Mouse (Mus musculus): Measurements from ENCODE around the gene Als2cr12.
"Not testable (repeated sequence)": the region's sequence is repeated elsewhere in the genome, so short reads cannot be mapped to it uniquely, and the experiment has no call there.

The Als2cr12 gene

DNA sequence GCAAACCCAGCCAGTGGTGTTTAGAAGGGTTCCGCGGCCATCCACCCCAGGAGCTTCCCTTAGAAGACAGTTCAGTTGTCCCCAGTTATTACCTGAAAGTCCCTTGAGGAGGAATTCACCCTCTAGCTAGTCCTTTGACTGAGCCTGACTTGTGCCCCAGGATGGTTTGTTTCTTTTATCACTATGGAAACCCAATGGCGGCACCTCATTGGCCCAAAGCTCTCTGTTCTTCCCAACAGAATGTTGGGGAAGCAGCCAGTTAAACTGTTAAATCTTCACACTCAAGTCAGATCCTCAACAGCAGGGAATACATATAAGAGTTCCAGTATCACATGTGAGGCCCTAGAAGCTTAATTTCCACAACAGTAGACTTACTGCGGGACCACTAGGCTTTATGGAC lies at the start of gene Als2cr12:
Gene Als2cr12 (minus strand): TSS at position 180 of the 400 bp plus-strand sequence.
- not testable (repeated sequence) for DNase-seq (ENCODE audit: low spot score)

DNA sequence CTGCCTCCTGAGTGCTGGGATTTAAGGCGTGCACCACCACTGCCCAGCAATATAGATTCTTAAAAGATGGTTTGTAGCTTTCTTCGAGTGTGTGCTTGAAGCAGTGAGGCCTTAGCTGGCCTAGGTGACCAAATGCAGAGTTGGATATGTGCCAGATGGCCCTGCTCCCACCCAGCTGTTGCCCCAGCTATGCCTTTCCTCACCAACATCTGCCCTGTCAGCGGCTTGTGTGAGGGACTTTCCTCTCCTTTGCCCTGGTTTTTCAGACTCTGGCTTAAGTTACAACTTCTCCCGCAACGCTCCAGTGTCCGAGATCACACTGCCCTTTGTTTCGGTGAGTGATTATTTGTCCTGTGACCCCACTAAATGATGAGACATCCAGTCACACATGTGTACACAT lies 48.9 kb upstream of the Als2cr12 start:
- no peak for DNase-seq (ENCODE audit: low spot score)

DNA sequence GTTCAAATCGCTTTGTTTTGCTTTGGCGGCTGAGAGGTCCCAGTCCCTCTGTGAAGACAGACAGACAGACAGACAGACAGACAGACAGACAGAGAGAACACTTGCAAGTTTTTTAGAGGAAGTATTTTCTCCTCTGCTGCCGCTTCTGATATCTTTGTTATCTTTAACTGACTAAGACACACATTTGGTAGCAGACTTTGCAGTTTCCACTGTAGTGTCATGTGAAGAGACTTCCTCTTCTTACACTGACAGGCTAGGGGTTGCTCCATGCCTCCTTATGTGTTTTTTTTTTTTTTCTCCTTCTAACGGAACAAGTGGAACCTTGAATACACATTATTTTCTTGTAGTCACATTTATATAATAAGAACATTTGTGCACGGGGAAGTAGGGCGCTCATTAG lies 47.5 kb upstream of the Als2cr12 start:
- no peak for DNase-seq (ENCODE audit: low spot score)

DNA sequence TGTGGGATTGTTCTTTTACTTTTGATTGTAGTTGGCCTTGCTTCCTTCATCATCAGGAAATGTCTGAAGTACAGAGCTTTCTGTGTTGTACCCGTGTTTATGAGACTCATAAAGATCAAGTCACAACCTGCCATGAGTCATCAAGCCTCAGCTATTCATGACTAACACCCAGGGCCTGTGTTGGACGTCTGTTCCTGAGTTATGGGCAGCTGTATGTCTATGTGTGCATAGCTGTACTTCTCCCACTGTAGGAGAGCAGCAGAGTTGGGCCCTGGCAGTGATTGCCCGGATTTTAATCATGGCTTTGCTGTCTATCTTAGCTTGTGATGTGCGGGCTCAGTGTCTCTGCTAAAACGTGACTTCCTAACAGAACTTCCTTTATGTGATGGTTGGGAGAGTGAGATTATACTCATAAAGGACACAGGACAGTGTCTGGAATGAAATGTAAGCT lies 46.8 kb upstream of the Als2cr12 start:
- DNase-seq (ENCODE audit: low spot score), result no peak

DNA sequence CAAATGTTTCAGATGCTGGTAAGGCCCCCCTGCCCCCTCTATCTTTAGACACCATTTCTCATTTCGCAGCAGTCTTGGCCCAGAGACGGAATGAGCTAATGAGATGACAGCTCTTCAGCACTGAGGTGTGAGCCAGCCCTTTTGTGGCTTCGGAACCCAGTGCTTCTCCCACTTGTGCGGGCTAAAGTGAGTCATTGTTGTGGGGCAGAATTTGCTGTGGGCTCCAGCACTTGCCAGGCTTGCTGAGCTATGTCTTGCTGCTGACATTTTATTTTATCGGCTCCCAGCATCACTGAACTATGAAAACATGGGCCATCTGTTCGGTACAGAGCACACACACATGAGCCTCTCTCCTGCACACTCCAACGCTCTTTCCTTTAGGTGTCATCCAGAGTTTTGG lies 43.7 kb upstream of the Als2cr12 start:
- DNase-seq (ENCODE audit: low spot score), result peak; percentile 59

DNA sequence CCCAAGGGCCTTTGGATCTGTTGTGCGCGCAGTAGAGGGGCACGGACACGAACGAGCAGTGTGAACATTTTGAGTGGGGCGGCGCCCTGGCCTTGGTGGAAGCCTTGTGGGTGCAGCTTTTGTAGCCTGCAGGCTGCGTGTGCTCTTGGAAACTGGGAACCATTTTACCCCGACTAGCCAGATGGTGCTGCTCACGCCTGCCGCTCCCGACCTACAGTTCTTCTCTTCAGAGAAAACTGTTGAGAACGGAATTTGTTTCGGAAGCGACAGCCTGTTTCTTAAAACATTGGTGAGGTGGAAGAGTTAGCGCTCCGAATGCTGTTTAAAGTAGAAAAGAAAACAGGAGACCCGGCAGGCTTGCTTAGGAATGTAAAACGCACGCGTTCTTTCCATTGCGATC lies 41.2 kb upstream of the Als2cr12 start:
- DNase-seq (ENCODE audit: low spot score), result peak; percentile 42

DNA sequence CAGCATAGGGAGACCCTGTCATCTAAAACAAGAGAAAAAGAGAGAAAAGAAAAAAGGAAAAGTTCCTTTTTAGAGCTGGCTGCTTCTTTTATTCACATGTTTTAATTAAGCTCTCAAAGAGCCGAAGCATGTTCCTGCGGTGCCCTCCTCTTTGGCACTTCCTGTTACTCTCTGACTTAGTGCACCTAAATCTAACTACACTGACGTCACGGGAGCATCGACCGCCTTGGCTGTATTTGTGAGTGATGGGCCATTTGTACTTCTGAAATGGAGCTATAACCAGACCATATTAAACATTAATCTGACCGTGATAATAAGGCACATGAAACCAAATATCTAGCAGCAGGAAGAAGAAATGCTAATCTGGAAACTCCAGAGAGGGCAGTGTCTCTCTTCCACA lies 40.2 kb upstream of the Als2cr12 start:
- DNase-seq (ENCODE audit: low spot score), result no peak

DNA sequence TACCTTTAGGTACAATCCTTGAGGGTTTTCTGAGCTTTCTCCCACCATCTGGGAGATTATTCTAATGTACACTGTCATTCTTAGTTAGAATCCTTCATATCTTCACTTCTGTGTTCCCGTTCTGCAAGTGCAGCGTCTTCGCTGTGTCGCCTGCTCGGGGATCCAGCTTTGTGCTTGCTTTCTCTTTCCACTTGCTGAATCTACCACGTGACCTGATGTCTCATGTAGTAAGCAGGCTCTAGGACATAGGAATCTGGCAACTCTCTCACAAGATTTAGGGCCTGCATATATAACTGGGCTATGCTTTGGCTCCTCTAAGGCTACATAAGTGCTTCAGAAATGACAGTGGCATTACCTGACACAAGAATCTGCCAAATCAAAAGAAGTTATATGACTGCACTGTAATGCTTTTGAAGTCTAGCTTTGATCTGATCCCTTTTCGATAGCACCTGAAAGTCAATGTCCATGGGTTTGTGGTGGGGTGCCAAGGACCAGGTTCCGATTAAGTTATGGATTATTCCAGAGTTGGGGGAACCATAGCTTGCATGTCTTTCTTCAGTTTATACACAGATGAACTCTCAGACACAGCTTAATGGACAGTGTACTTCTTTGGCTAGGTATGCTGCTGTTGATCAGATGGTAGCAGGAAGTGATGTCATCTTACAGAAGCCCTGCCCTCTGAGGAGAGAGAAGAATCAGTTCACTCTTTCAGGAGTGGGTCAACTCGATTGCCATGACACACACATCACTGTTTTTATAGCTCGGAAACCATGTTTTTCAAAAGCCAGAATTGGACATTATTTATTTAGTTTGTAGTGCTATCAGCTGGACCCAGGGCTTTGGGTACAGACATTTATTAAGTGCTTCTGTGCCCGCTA lies 38.5 kb upstream of the Als2cr12 start:
- no peak for DNase-seq (ENCODE audit: low spot score)

DNA sequence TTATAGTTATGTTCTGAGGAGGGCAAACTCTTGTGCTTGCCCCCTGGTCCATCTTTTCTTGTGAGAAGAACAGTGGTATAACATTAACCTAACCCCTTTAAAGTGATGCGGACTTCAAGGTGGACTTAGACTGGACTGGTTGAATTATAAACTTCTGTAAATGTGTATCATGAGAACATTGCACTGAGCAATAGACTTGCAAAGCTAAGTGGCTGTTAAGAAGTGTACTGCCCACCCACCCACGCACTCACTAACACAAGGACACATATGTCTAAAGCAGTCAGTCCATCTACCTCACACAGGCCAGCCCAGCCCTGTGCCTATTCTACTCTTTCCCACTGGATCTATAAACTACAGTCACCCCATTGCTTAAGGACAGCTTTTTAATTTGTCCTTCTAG lies 37.8 kb upstream of the Als2cr12 start:
- no peak for DNase-seq (ENCODE audit: low spot score)

DNA sequence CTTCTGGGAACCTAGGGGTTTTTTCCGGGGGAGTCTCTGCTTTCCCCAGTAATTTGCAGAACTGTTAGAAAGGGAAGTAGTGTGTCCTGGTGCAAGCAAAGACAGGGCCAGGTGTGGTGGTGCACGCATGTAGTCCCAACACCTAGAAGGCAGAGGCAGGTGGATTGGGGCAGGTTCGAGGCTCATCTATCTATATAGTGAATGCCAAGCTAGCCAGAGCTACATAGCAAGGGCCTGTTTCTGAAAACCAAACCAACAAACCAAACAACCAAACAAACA lies 32.7 kb upstream of the Als2cr12 start:
- DNase-seq (ENCODE audit: low spot score), result no peak

DNA sequence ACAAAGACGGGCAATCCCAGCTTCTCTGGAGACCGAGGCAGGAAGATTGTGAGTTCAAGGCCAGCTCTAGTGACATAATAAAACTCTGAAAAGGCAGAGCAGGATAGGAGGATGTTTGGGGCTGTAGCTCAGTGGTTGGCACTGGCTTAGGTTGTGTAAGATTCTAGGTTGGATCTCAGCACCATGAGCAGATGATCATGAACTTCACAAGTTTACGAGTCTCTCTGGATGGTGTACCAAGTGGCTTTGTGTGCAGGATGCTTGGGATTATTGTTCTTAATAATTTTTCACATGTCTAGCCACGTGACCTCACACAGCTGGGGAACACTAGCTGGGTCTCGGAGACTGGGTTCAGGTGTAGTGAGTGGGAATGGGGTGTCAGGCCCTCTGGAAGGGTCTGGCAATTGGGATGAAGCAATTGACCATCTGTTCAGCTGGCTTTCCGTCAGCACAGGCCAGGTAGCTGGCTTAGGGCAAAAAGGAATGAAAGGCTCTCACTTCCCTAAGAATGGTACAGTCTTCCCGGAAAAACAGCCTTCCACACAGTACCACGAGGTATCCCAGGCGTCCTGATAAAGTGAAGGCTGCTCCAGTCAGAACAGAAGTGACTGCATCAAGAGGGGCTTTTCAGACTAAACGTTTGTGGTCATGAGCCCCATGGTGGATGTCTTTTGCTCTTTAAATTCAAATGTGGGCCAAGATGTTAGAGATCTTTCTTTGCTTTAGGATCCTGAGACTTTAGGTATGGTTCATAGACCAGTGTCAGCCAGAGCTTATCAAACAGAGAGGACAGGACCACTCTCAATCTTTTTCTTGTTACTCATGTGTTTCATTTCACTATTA lies 32.2 kb upstream of the Als2cr12 start:
- DNase-seq (ENCODE audit: low spot score), result no peak

DNA sequence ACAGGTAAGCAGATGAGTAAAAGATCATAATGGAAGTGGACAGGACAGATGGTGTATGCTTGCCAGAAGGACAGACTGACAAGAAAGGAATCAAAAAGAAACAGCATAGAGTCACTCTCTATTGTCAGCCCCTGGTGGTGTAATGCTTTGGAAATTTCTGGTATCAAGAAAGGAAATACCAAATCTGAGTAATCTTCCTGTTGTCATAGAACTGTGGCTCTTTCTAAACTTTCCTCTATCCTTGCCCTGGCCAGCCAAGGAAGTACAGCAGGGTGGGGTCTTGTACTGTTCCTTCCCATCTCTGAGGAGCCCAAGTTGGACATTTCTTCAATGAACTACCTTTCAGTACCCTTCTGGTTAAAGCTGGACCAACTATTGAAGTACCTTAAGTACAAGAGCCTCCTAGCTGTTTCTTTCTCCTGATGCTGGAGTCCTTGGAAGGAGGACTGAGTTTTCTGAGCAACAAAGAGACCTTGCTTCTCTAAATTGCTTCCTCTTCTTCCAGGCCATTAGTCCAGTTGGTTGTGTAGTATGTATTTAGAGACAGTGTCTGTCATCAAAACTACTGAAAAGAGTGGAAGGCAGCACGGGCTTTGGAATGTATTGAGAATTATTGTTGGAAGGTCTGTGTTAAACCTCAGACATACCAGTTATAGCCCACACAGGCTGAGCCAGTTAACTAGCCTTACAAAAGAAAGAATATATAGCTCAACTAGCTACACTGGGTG lies 31.4 kb upstream of the Als2cr12 start:
- no peak for DNase-seq (ENCODE audit: low spot score)

DNA sequence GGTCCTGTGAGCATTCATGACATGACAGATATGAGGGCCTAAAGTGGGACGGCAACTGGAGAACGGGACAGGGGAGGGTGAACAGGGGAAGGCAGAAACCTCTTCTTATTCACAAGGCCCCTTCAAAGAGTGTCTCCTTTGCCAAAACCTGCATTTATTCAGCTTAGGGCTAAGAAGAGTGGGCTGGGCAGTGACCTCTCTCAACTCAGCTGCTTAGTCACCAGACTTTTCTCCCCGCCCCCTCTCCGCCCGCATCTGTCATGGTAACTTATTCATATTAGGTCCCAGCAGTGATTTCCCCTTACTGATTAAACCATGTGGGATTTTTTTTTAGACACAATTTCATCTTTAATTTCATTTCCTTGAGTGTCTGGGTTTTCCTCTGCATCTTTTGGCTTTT lies 30.0 kb upstream of the Als2cr12 start:
- no peak for DNase-seq (ENCODE audit: low spot score)

DNA sequence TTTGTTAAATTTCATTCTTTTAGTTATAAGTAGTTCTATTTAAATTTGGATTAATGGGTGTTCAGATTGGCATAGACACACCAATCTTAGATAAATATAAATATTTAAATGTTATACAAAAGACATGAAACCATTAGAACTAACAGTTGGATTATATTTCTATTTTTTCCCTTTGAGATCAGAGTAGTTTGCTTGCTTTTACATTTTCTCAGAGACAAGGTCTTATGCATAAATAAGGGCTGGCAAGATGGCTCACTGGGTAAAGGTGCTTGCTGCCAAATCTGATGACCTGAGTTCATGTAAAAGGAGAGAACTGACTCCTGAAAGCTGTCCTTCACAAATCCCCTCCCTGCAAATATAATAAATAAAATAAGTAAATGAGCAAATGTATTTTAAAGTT lies 29.3 kb upstream of the Als2cr12 start:
- DNase-seq (ENCODE audit: low spot score), result no peak

DNA sequence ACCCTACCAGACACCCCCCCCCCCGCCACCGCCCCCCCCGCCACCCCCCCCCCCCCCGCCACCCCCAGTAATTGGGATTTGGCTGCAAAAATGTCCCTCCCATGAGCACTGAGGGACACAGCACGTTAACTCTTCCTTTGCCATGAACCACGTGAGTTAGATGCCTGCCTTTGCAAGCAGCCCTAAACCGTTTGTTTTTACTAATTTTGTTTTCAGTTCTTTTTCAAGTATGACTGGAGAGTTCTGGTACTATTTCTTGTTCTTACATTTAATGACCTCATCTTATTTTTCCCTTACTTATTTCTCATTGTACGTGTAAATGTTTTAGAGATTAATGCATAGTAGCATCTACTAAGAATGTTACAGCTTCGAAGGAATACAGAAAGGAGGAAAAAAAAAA lies 28.7 kb upstream of the Als2cr12 start:
- DNase-seq (ENCODE audit: low spot score), result no peak

DNA sequence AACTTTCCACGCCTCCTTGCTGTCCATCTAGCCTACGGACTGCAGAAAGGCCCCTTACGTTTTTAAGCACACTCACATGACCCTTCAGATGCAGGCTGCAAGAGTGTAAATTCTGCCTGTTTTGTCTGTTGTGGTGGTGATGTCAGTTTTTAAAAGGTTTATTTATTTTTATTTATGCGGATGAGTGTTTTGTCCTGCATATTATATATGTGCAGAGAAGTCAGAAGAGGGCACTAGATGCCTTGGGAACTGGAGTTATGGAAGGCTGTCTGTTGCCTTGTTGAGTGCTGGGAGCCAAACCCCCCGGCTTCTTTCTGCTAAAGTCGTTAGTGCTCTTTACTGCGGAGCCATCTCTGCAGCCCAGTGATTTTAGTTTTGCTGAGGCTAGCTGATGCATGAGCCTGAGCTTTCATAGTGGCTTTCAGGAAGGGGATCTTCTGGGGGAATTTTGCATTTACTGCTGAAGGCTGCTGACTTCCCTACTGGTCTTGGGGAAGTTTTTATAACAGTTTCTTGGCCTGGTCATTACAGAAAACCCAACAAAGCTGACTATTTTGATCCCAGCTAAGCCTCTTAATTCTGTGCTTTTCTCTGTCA lies 28.1 kb upstream of the Als2cr12 start:
- no peak for DNase-seq (ENCODE audit: low spot score)

DNA sequence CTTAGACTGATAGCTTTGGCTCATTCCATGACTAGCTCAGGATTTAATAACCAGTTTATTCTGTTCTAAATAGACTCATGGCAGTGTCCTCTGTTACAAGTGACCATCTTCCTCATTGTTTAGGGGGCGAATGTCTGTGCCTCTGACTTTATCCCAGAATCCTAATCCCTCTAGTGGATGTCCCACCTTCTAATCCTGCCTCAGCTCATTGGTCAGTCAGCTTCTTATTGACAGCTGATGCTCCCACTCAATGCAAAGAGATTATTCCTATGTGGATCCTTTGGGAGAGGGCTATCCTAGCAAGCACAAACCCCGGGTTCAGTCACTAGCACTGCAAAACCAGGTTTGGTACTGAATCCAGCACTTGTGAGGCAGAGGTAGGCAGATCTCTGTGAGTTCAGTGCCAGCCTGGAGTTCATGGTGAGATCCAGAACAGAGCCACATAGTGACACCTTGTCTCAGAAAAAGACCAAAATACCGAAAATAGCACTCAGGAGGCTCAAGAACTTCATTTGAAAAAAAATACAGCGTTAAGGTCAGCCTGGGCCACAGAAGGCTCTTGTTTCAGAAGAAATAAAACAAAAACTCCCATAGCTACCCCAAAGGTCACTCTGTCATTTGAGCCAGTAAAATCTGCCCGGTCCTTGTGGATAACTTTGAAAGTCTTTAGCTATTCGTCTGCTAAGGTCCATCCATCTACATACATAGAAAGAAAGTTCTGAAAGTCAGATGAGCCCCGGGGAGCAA lies 27.4 kb upstream of the Als2cr12 start:
- no peak for DNase-seq (ENCODE audit: low spot score)

DNA sequence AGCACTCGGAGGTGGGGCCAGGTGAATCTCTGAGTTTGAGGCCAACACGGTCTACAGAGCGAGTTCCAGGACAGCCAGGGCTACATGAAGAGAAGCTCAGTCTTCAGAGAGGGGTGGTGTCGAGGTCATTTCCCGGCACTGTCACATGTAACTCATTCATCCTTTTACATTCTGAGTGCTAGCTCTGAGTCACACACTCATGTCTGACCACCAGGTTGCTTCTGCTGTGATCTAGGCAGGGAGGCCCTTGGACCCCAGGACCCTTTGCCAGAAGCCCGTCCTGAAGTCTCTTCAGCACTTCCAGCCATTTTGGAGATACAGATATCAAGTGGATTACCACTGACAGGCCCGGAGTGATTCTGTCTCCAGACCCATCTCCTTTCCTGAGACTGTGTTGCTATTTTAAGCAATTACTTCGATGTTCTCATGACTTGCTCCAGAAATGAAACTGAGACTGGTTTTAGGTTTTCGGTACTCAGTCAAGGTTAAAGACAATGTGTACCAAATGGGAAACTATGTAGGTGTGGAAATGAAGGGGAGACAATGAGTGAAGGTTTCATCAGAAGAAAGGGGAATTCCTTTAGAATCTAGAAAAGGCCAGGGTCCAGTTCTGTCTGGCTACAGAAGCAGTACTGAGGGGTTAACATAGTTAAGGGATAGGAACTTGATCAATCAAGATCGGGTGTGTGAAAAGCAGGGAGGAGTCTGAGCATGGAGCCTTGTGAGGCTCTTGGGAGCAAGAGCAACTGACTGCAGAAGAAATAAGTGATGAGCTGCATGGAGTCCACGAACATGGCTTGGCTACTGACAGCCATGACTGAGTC lies 26.5 kb upstream of the Als2cr12 start:
- DNase-seq (ENCODE audit: low spot score), result no peak

DNA sequence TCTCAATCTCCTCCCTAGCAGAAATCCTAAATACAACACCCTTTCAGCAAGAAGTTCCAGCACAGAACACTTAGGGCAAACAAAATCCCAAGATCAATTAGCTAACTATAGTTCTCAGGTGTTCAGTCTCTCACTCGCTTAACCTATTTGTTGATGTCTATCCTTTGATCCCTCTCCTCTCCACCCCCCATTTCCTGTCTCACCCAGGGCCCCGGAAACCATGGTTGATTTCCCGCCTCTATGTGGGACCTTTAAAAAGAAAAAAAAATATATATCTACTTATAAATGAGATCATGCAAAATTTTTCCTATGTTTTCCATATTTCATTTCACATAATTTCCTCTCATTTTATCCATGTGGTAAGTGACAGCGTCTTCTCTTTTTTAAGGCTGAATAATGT lies 25.2 kb upstream of the Als2cr12 start:
- DNase-seq (ENCODE audit: low spot score), result no peak

DNA sequence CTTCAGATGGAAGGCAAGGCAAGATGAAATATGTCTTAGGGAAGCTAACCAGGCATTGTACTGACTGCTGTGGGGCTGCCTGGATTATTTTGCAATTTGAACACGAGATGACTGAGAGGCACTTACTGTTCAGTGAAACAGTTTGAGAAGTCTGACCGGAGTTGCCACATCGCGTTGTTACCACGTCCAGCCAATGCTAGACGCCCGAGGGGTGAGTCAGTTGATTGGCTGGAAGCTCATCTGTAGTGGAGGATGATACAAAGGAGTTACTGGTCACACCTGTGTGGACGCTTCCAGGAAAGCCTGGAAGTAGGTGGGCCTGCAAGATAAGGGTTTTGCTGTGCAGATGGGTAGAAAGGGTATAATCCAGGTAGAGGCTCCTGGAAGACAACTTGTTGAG lies 24.3 kb upstream of the Als2cr12 start:
- DNase-seq (ENCODE audit: low spot score), result no peak
